Mouse (Mus musculus): Measurements from ENCODE around the gene Ccdc63.
"Not testable (repeated sequence)": the region's sequence is repeated elsewhere in the genome, so short reads cannot be mapped to it uniquely, and the experiment has no call there.

Gene Ccdc63

DNA sequence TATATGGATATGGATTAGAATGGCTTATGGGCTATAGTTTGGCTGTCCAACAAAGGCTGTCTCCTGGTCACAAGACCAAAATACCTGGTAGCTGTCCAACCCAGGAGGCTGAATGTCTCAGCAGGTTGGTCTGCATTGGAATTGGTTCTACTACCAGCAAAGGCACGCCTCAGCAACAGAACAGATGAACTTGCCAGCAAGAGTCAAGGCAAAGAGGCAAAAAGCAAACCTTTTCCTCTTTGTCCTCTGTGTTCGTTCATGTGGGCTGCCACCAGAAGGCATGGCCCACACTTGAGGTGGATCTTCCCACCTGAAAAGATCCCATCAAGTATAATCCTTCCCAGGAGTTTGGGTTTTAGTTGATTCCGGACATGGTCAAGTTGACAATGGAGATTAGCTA lies at the start of gene Ccdc63:
TSS of gene Ccdc63 (minus strand) at position 101 of the 400 bp plus-strand sequence.
- DNase-seq (ENCODE audit: low read depth, low spot score), result no peak

DNA sequence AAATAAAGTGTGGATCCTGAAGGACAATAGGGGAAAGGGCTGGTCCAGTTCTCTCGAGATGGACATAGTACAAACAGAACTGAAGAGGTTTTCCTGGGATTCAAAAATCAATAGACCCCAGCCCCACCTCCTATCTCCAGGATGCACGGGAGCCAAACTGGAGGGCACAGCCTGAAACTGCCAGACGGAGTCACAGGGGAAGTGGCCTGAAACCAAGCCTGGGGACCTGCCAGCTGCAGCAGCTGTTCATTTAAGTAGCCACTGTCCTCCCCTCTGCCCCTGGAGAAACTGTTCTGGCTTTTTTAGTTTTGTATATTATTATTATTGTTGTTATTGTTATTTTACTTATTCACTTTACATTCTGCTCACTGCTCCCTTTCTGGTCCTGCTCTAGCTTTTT lies 48.5 kb upstream of the Ccdc63 start:
- DNase-seq (ENCODE audit: low read depth, low spot score), result no peak

DNA sequence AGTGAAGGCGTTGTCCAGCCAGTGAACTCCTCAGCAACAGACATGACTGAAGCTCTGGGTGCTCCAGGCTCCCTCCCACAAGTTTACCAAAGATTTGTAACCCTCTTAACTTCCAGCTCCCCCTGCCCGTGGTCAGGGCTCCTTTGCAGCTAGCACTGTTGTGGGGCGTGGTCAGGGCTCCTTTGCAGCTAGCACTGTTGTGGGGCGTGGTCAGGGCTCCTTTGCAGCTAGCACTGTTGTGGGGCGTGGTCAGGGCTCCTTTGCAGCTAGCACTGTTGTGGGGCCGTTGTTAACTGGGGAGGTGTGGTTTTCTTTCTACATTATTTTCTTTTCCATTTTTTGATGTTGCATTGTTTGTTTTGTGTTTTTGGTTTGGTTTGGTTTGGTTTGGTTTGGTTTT lies 44.2 kb upstream of the Ccdc63 start:
- not testable (repeated sequence) for DNase-seq (ENCODE audit: low read depth, low spot score)

DNA sequence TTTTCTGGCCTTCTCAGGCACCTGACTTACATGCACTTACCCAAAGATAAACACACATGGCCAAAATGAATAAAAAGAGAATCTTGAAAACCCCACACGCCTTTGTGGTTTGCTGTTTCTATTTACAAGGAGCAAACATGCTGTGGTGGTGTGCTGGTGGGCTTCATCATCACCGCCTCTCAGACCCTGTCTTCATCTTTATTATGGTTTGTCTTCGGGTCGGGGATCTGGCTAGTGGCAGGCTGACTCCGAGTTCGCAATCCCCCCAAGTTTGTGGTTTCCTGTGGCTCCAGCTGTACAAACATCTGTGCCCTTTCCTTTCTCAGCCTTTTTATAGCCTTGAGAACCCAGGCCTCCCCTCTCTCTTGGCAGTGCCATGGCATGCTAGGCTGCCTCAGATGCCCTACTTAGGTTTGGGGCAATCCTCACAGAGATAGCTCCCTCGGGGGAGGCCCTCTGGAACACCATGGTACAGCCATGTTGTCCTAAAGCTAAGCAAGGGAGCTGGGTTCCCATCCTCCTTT lies 43.7 kb upstream of the Ccdc63 start:
- no peak for DNase-seq (ENCODE audit: low read depth, low spot score)

DNA sequence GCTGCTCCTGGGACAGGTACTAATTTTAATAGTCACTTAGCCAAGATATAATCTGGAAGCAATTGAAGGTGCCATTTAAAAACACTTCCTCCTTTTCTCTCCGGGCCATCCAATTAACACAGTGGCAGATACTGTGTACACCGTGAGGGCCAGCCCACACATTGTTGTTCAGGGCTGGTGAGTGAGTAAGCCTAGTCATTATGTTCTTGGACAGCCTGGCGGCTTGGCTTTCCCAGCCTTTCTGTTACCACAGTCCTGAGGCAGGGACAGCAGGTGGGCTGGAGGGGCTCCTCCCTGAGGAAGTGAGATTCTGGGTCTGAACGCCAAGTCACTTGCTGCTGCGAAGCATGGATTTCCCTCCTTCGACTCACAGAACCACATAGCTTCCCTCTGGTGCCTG lies 39.0 kb upstream of the Ccdc63 start:
- no peak for DNase-seq (ENCODE audit: low read depth, low spot score)

DNA sequence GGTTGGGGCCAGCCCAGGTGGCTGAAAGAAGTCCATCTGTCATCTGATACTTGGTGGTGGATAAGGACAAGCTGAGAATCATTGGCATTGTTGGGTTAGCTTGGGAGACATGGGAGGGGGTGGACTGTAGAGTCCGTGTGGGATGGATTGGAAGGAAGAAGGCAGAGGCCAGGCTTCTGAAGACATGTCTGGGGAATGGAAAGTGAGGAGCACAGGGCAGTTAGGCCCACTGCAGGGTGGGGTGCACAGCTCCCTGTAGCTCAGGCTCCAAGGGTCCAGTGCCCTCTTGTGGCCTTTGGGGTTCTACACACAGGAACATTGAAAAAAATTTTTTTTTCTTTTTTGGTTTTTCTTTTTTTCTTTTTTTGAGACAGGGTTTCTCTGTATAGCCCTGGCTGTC lies 35.8 kb upstream of the Ccdc63 start:
- DNase-seq (ENCODE audit: low read depth, low spot score), result no peak

DNA sequence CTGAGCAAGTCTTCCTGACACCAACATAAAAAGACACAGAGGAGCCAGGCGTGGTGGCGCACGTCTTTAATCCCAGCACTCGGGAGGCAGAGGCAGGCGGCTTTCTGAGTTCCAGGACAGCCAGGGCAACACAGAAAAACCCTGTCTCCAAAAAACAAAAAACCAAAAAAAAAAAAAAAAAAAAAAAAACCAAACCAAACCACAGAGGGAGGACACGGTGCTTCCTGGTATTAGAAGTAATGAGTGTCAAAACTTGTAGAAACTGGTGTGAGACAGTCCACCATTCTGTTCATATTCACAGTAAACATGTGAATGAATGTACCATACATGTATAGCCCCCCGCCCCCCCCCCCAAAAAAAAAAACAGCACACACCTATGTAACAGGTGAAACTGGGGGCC lies 35.3 kb upstream of the Ccdc63 start:
- DNase-seq (ENCODE audit: low read depth, low spot score), result no peak

DNA sequence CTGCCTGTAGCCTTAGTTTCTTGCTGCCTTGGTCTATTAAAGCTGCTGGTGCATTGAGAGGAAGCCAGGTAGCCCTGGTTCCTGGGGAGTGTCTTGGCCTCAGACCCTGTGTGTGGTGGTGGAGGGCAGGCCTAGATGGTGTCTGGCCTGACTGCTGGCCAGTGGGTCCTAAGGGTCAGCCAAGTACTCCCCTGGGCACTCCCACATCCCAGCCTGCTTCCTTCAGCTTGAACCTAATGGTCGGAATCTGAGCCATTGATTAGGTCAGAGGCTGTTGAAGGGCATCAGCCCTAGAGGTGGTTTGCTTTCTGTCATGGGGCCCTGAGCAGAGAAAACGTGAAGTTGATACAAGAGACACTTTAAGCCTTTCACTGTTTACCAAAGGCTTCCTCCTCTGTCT lies 34.8 kb upstream of the Ccdc63 start:
- DNase-seq (ENCODE audit: low read depth, low spot score), result no peak

DNA sequence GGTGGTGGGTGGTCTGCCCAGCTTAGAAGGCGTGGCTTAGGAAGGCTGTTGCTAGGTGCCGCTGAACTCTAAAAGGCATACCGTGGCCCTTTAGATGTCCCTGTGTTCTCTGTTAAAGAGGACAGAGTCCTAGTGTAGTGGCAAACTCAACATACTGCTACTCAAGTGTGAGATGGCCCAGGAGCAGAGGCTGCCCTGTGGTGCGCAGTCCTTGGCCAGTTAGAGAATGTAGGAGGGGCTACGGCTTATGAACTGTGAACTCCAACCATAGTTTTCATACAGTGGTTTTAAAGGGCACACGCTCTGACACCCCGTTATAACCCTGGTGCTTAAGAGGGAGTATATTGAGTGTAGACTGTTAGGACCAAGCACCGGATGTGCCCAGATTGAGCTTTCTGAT lies 30.4 kb upstream of the Ccdc63 start:
- no peak for DNase-seq (ENCODE audit: low read depth, low spot score)

DNA sequence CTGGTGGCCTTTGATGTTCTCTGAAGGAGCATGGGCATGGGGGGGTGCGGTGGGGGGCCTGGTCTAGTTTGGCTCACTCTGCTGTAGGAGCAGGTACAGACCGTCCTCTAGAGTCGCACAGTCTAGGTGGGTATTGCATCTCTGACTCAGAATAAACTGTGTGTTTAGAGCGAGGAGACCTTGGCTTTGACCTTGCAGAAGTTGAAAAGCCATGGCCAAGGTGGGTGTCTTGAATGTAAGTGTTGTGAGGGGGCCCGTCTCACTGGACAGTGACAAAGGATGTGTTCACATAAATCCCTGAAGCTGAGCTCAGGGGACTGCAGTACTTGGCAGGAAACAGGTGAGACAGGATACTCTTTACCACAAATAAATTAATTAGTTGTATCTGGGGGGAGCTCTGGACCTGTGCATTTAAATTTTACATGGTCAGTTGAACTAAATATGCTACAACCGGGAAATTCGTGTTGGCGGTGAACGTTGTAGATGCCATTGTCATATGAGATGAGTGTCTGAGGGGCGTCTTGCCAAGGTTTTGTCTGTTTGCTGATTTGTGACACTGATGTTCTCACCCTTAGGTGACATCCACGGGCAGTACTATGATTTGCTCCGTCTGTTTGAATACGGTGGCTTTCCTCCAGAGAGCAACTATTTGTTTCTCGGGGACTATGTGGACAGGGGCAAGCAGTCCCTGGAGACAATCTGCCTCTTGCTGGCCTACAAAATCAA lies 27.9 kb upstream of the Ccdc63 start:
- DNase-seq (ENCODE audit: low read depth, low spot score), result no peak

DNA sequence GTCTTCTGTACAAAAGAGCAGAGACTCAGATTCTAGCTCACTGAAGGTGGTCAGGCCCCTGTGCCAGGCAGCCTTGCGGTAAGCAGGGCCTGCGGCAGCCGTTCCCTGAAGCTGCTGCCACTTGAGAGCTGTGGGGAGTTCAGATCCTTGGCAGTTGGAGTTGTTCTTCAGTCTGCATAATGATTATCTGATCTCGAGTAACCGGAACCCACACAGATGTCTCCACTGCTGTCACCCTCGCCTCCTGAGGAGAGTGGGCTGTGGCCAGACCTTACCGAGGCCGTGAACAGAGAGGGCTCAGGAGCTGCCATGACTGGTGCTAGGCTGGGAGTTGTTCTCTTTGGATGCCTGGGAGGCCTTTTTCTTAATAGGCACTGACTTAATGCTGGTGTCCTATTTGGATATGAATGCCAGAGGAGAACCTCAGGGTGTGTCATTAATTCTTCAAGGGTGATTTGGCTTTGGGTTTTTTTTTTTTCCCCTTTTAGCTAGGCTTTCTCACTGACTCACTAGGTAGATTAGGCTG lies 26.1 kb upstream of the Ccdc63 start:
- no peak for DNase-seq (ENCODE audit: low read depth, low spot score)

DNA sequence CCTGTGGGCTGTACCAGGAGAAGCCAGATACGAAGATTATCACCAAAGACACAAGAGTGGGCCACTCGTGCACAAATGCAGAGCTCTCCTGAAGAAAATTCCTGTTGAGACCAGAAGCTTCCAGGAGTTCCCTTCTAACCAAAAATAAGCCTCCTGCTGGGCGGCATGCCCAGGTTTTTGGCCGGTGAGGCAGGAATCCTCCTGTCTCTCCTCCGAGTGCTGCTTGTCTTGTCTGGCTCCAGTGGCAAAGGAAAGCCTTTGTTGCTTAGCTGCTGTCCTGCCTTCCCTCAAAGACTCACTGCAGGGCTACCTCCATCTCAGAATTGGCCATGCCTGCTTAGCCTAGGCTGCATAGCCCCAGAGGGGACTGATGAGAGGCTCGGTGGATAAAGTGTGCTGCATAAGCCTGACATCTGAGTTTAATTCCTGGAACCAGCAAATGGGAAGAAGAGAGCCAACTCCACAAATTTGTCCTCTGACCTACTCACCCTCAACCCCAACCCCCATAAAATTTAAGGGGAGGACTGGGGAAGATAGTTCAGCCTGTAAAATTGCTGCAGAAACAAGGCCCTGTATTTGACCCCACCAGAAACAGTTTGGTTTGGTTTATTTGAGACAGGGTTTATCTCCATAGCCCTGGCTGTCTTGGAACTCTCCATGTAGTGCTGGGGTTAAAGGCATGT lies 24.8 kb upstream of the Ccdc63 start:
- DNase-seq (ENCODE audit: low read depth, low spot score), result no peak

DNA sequence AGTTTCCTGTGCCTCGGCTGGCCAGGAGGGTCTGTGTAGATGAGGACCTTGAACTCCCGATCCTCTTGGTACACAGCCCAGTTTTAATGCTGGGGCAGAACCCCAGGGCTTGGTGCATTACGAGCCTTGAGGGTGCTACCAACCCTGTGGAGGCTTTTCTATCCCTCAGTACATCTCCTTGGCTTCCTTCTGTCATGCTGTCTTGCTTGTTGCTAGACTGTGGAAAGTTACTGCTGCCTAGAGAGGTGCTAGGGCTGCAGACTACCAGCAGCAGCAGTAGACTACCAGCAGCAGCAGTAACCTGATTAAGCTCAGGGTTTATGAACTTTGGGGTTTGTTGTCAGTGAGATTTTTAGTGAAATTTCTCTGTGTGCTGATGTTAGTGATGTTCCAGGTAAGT lies 23.4 kb upstream of the Ccdc63 start:
- DNase-seq (ENCODE audit: low read depth, low spot score), result no peak

DNA sequence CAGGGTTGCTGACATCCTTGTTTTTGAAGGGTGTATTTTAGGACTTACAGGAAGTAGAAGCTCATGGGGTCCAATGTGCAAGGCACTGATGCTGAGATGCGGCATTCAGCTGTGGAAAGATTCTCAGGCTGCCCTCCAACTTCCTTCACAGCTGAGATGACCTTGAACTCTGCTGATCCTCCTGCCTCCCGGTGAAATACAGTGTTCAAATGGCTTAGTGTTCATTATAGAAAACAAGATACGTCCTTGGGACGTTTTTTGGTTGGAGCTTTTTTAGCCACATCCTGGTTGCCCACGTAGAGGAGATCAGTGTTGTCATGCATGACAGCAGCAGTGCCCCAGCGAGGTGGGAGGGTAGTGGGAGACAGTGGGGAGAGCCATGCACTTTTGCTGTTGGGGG lies 22.6 kb upstream of the Ccdc63 start:
- no peak for DNase-seq (ENCODE audit: low read depth, low spot score)

DNA sequence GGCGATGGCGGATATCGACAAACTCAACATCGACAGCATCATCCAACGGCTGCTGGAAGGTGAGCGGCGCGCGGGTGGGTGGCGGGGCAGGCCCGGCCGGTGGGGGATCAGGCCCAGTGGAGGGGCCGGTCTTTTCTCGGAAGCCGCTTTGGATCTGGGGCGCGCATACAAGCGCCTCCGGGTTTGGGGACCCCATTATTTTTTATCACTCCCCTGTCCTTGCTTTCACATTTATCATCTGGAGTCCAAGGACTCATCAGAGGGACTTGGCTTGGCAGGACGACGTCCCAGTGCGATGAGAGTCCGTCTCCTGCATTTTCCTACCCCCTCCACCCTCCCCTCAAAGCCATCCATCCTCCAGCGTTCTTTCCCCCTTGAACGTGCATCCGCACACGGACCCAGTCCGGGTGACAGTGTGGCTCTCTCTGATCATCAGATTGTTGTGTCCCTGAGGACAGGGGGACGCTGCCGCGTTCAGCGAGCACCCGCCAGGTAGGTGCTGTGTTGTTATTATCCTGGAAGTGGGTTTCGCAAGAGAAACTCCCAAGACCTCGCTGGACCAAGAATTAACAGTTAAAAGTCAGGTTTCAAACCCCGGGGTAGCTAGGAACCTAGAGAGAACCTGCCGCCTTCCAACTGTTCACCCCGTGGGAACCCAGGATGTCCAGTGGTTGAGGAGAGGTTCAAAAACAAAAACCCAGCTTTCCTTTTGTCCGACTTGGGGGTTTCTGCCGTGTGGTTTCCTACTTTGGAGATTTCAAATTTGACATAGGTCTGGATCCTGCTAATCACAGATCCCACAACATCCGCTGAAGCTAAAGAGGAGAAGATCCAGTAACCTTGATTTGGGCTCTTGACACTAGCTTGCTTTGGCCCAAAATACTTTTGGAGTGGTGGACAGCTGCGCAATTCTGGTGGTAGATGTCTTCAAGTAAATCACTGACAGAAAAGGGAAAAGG lies 18.2 kb upstream of the Ccdc63 start:
- DNase-seq (ENCODE audit: low read depth, low spot score), result no peak

DNA sequence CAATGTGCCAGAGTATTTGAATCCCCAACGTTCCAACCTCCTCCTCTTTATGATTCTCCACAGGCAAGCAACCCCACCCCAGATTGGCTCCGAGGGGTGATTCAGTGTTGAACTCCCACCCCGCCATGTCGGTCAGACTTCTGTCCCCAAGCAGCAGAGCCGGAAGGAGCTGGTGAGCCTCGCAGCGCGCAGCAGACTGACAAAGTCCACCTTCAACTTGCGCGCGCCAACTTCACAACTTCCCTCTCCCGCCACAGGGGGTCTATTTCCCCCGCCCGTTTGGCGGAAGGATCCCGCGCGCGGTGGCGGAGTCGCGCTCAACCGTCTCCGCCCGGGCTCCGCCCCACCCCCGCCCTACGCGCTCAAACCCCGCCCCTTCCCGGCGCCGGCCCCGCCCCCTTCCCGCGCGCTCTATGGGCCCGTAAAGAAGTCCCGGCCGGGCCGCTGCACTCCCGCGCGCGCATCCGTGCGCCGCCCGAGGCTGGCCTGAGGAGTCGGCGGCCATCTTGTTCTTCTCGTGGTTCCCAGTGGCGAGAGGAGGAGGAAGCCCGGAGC lies 17.3 kb upstream of the Ccdc63 start, which contains the start of gene Ppp1cc:
TSS of gene Ppp1cc (plus strand) at position 452 of the 555 bp plus-strand sequence.
- DNase-seq (ENCODE audit: low read depth, low spot score), result peak; percentile 91

DNA sequence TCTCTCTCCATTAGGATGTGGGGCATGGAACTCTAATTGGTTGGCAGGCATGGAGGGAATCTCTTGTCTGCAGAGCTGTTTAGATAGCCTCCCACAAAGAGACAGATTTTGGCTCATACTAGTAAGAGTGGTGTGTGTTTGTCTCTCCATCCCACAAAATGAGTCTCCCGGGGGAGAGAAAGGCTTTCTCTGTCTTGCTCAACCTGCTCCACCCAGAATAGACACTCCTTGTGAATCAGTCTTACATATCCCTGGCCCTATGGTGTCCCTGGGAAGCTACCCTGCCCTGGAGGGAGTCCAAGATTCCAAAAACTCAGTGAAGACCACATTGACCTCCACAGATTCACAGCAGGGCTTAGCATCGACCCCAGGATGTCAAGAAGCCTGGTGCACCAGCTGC lies 15.9 kb upstream of the Ccdc63 start:
- DNase-seq (ENCODE audit: low read depth, low spot score), result no peak

DNA sequence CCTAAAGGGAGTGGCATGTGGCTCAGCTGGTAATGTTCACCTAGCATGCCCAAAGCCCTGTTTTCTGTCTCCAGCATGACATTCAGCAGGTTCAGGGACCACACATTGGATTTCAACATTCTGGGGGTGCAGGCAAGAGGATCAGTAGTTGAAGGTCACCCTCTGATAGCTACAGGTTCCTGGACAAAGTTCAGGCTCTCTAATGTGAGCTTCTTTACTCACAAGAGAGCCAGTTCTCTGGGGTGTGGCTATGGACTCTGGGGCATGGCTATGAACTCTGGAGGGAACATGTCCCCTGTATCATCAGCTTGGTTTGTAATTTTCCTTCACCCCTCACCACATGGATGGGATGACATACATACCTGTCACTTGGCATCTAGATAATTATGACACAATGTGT lies 15.0 kb upstream of the Ccdc63 start:
- no peak for DNase-seq (ENCODE audit: low read depth, low spot score)

DNA sequence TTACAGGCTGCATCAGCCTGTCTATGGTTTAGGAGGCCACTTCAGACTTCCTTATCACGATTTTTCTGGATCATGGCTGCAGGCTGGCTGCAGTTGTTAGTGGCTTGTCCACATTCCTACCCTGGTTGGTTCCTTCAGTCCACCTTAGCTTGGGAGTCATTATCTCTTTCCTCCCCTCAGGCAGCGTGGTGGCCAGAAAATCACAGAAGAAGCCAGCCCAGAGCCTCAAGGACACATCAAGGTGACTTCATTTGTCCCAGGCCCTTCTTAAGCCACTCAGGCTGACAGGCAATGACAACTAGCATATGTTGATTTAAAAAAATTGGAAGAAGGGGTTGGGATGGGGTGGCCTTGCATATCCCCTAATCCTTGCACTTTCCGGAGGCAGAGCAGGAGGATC lies 14.2 kb upstream of the Ccdc63 start:
- DNase-seq (ENCODE audit: low read depth, low spot score), result no peak

DNA sequence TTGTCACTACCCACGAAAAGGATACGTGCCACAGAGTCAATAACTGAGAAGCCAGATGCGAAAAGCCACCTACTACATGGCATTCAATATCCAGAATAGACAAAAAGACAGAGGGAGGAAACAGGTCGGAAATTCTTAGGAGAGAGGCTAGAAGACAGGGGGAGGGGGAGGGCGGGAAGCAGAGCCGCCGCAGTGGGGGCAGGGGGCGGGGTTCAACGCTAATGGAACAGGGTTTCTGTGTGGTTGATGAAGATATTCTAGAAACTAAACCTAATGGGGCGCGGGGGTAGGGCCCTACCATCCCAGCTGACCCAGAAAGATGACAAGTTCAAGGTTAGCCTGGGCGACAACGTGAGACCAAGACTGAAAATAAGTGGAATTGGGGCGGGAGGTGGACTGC lies 13.4 kb upstream of the Ccdc63 start:
- no peak for DNase-seq (ENCODE audit: low read depth, low spot score)

DNA sequence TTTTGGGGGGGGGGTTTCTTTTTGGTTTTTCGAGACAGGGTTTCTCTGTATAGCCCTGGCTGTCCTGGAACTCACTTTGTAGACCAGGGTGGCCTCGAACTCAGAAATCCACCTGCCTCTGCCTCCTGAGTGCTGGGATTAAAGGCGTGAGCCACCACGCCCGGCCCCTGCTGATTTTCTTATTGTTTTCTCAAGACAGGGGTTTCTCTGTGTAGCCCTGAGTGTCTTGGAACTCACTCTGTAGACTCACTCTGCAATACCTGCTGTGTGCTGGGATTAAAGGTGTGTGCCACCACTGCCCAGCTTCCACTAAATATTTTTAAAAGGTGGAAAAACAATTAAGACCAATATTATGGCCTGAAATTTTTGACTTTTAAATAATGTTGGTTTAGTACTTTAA lies 11.9 kb upstream of the Ccdc63 start:
- not testable (repeated sequence) for DNase-seq (ENCODE audit: low read depth, low spot score)
